Mouse (Mus musculus): Measurements from ENCODE around the gene Mcu. TPM values are rescaled to one million over a fixed set of nuclear protein-coding genes. Genes with fewer than 3 reads are reported as not detected.

Gene Mcu
- polyA plus RNA-seq, 1 experiment, result 5.3 TPM

DNA sequence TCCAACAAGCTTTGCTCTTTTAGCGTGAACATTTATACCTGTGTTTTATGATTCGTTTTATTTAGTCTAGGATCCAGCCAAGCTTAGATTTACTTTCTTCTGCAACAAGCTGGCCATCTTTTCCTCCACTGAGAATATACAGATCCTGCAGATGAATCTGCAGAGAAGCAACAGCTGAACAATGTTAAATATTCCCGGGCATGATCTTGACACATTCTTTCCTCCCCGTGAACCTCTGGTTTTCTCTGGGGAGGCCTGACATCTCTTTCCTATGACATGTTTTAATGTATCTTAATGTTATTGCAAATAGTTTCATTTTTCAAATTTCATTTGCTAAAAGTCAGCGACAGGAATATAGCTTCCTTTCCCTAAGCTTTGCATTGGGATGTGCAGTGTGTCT lies 109.8 kb downstream of the Mcu start:
- WGBS, result 91% methylated on average over 5 of the region's 5 CpGs
- no peaks in the 10 kb centered on the region for H3K4me1 ChIP-seq (ENCODE audit: control insufficient read depth, insufficient read depth, insufficient read length)
- H3K36me3 ChIP-seq (ENCODE audit: control insufficient read depth, insufficient read depth, low read length), result no peaks in the 10 kb centered on the region
- no peaks in the 10 kb centered on the region for H3K27me3 ChIP-seq (ENCODE audit: control insufficient read depth, insufficient read depth, low read length)
- no peak overlapping the region for H3K27ac ChIP-seq (ENCODE audit: insufficient read depth, low read length)
- TF ChIP-seq POLR2A (IDR thresholded peaks at IDR 0.05; ENCODE audit: low read depth, low read length) (no peak), CTCF (IDR thresholded peaks at IDR 0.05; ENCODE audit: extremely low read depth, insufficient read depth, insufficient read length, insufficient replicate concordance) (no peak)
- H3K4me3 ChIP-seq (ENCODE audit: extremely low read depth, insufficient read depth, insufficient read length), result no peak overlapping the region
- DNase-seq (ENCODE audit: low read depth in 1 of 2, low spot score in 2 of 2), result no peak

DNA sequence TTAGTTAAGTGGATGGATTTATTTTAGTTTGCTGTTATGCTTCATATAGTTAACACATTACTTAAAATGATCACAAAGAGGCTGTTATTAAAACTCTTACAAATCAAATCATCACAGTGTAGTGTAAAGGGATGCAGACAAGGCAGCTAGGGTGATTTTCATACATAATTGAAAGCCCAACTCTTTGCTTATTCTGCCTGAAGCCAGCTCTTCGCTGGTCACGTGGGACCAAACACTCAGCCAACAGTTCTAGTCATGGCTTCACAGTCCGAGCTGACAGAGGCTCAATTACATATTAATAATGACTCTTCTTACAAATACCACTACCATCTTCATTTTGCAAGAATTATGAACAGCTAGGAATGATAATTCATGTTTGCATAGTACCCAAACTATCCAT lies 112.2 kb downstream of the Mcu start:
- no peak for TF ChIP-seq POLR2A (IDR thresholded peaks at IDR 0.05; ENCODE audit: low read depth, low read length)
- no peak for TF ChIP-seq CTCF (IDR thresholded peaks at IDR 0.05; ENCODE audit: extremely low read depth, insufficient read depth, insufficient read length, insufficient replicate concordance)
- no peak overlapping the region for H3K27ac ChIP-seq (ENCODE audit: insufficient read depth, low read length)
- no peaks in the 10 kb centered on the region for H3K36me3 ChIP-seq (ENCODE audit: control insufficient read depth, insufficient read depth, low read length)
- H3K4me3 ChIP-seq (ENCODE audit: extremely low read depth, insufficient read depth, insufficient read length), result no peak overlapping the region
- no peaks in the 10 kb centered on the region for H3K4me1 ChIP-seq (ENCODE audit: control insufficient read depth, insufficient read depth, insufficient read length)
- no peaks in the 10 kb centered on the region for H3K27me3 ChIP-seq (ENCODE audit: control insufficient read depth, insufficient read depth, low read length)
- no peak for DNase-seq (ENCODE audit: low read depth in 1 of 2, low spot score in 2 of 2)
- WGBS, result 92% methylated on average over 3 of the region's 3 CpGs

DNA sequence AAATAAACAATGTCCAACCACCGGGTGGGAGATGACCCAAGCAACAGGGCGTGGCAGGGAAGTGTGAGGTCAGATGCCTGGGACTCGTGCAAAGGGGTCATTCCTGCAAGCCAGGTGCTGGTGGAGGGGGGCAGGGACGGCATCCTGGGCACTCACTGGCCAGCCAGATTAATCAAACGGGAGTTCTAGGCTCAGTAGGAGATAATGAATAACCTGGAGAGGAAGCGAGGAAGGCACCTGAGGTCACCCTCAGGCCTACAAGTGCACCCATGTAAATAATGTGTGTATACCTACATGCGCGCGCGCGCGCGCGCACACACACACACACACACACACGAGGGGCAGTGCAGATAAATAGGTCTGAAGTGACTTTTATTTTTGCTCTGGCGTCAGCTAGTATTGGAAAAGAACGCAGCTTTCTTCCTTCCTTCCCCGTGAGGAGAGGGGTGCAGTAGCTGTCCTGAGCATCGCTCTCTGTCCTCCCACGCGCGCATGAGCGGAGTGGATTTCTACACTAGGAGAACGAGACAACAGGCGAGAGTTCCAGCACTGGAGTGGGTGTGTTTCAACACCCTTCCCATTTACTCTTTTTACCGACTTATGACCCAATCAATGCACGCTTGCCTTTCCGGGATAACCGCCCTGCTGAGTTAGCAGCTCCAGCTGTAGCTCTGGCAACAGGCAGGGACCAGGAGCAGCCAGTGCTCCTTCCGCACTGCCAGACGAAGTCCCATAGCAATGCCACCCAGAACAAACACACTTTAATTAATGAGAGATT lies 112.9 kb downstream of the Mcu start:
- Histone ChIP-seq H3K4me1 (ENCODE audit: control insufficient read depth, insufficient read depth, insufficient read length) (no peaks in the 10 kb centered on the region), H3K4me3 (ENCODE audit: extremely low read depth, insufficient read depth, insufficient read length) (no peak overlapping the region), H3K27me3 (ENCODE audit: control insufficient read depth, insufficient read depth, low read length) (no peaks in the 10 kb centered on the region), H3K36me3 (ENCODE audit: control insufficient read depth, insufficient read depth, low read length) (no peaks in the 10 kb centered on the region), H3K27ac (ENCODE audit: insufficient read depth, low read length) (no peak overlapping the region)
- no peak for DNase-seq (ENCODE audit: low read depth in 1 of 2, low spot score in 2 of 2)
- 84% methylated on average over 31 of the region's 31 CpGs for WGBS
- TF ChIP-seq POLR2A (IDR thresholded peaks at IDR 0.05; ENCODE audit: low read depth, low read length), result no peak
- TF ChIP-seq CTCF (IDR thresholded peaks at IDR 0.05; ENCODE audit: extremely low read depth, insufficient read depth, insufficient read length, insufficient replicate concordance), result no peak

DNA sequence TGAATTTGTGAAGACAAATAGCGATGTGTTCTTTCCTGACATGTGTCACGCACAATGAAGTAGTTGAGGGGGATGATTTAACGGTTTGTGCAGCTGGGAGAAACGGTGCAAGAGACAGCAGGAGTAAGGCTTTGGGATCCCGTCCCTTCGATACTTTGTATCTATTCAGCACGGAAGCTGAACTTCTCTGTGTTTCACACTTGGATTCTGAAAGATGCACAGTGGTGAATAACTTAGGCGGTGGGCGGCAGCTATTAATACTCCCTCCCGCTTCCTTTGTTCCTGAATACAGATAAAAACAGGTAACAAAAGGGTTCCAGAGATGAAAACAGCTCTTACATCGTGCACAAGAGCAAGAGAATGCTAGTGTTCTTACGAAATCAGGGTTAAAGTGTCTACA lies 114.1 kb downstream of the Mcu start:
- no peaks in the 10 kb centered on the region for H3K36me3 ChIP-seq (ENCODE audit: control insufficient read depth, insufficient read depth, low read length)
- H3K4me1 ChIP-seq (ENCODE audit: control insufficient read depth, insufficient read depth, insufficient read length), result no peaks in the 10 kb centered on the region
- no peak overlapping the region for H3K4me3 ChIP-seq (ENCODE audit: extremely low read depth, insufficient read depth, insufficient read length)
- TF ChIP-seq POLR2A (IDR thresholded peaks at IDR 0.05; ENCODE audit: low read depth, low read length) (no peak), CTCF (IDR thresholded peaks at IDR 0.05; ENCODE audit: extremely low read depth, insufficient read depth, insufficient read length, insufficient replicate concordance) (no peak)
- DNase-seq (ENCODE audit: low read depth in 1 of 2, low spot score in 2 of 2), result no peak
- H3K27me3 ChIP-seq (ENCODE audit: control insufficient read depth, insufficient read depth, low read length), result no peaks in the 10 kb centered on the region
- 92% methylated on average over 12 of the region's 12 CpGs for WGBS
- no peak overlapping the region for H3K27ac ChIP-seq (ENCODE audit: insufficient read depth, low read length)

DNA sequence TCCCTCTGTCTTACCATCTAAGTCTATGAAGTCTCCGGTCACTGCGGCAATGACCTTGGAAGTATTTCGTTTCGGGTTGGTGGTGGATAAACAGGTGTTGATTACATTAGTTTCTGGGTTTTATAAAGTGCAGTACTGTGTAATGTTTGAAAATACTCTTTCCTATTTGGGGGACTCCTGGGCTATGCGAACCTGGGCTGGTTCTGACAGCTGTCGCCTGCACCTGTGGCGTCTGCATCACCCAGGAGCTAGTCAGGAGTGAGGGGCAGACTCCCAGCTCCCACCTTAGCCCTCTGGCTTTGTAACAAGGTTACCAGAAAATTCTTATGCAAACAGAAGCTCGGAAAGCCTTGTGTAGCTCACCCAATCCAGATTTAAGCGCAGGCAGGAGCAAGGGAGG lies 114.7 kb downstream of the Mcu start:
- 93% methylated on average over 9 of the region's 9 CpGs for whole genome bisulfite sequencing

DNA sequence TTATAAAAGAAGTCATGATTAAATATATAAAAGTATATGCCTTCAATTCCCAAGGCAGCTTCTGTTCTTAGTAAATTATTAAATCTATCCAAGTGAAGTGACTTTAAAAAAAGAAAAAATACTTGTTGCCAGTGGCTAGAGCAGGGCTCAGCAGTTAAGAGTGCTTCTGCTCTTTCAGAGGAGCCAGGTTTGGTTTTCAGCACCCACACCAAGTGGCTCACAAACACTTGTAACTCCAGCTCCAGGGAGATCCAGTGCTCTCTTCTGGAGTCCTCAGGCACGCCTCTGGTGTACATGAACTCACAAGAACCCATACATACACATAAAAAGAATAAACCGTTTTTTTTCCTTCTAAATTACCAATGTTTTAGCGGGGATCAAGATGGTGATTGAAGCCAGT lies 116.3 kb downstream of the Mcu start:
- Histone ChIP-seq H3K4me3 (ENCODE audit: extremely low read depth, insufficient read depth, insufficient read length) (no peak overlapping the region), H3K4me1 (ENCODE audit: control insufficient read depth, insufficient read depth, insufficient read length) (no peaks in the 10 kb centered on the region), H3K27me3 (ENCODE audit: control insufficient read depth, insufficient read depth, low read length) (no peaks in the 10 kb centered on the region), H3K27ac (ENCODE audit: insufficient read depth, low read length) (no peak overlapping the region), H3K36me3 (ENCODE audit: control insufficient read depth, insufficient read depth, low read length) (no peaks in the 10 kb centered on the region)
- DNase-seq (ENCODE audit: low read depth in 1 of 2, low spot score in 2 of 2), result no peak
- WGBS, result 88% methylated on average over 3 of the region's 3 CpGs
- TF ChIP-seq POLR2A (IDR thresholded peaks at IDR 0.05; ENCODE audit: low read depth, low read length) (no peak), CTCF (IDR thresholded peaks at IDR 0.05; ENCODE audit: extremely low read depth, insufficient read depth, insufficient read length, insufficient replicate concordance) (no peak)

More for the DNA sequence above, 114.7 kb downstream of the Mcu start:
- no peaks in the 10 kb centered on the region for H3K27me3 ChIP-seq (ENCODE audit: control insufficient read depth, insufficient read depth, low read length)
- H3K27ac ChIP-seq (ENCODE audit: insufficient read depth, low read length), result no peak overlapping the region
- DNase-seq (ENCODE audit: low read depth in 1 of 2, low spot score in 2 of 2), result no peak
- no peak overlapping the region for H3K4me3 ChIP-seq (ENCODE audit: extremely low read depth, insufficient read depth, insufficient read length)
- TF ChIP-seq POLR2A (IDR thresholded peaks at IDR 0.05; ENCODE audit: low read depth, low read length) (no peak), CTCF (IDR thresholded peaks at IDR 0.05; ENCODE audit: extremely low read depth, insufficient read depth, insufficient read length, insufficient replicate concordance) (no peak)
- no peaks in the 10 kb centered on the region for H3K4me1 ChIP-seq (ENCODE audit: control insufficient read depth, insufficient read depth, insufficient read length)
- H3K36me3 ChIP-seq (ENCODE audit: control insufficient read depth, insufficient read depth, low read length), result no peaks in the 10 kb centered on the region

DNA sequence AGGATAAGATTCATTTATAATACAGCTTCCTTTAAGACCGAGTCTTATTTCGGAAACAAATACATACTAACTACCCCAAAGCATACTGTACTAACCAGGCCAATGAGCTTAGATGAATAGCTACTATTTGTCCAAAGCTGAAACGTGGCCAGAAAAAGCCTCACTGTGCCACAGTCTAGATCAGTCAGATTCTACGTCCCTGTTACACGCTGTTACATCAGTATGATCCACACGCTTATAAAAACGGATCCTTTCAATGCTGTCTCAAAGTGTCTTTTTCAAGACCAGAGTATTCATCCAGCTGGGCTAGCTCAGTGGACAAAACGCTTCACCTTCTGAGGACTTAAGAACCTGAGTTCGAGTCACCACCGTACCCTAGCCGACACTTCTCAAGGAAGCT lies 119.5 kb downstream of the Mcu start:
- Histone ChIP-seq H3K36me3 (ENCODE audit: control insufficient read depth, insufficient read depth, low read length) (no peaks in the 10 kb centered on the region), H3K4me3 (ENCODE audit: extremely low read depth, insufficient read depth, insufficient read length) (no peak overlapping the region), H3K27me3 (ENCODE audit: control insufficient read depth, insufficient read depth, low read length) (no peaks in the 10 kb centered on the region), H3K4me1 (ENCODE audit: control insufficient read depth, insufficient read depth, insufficient read length) (no peaks in the 10 kb centered on the region), H3K27ac (ENCODE audit: insufficient read depth, low read length) (no peak overlapping the region)
- DNase-seq (ENCODE audit: low read depth in 1 of 2, low spot score in 2 of 2), result no peak
- WGBS, result 91% methylated on average over 11 of the region's 11 CpGs
- no peak for TF ChIP-seq POLR2A (IDR thresholded peaks at IDR 0.05; ENCODE audit: low read depth, low read length)
- TF ChIP-seq CTCF (IDR thresholded peaks at IDR 0.05; ENCODE audit: extremely low read depth, insufficient read depth, insufficient read length, insufficient replicate concordance), result no peak

Measured in spleen, adult 2 months (tissue).